Mouse (Mus musculus) heart, adult 9 months (tissue): ENCODE data around the gene Hook2.
A peak's percentile ranks its signal among the peaks of the same experiment; 100 is the strongest.

Source experiments
- DNase-seq, 2 experiments: peaks; one replicate each; pipeline ENCODE4 v3.0.0; 2022; ENCODE audit warnings: low spot score in 2 of 2

Hook2 gene

DNA sequence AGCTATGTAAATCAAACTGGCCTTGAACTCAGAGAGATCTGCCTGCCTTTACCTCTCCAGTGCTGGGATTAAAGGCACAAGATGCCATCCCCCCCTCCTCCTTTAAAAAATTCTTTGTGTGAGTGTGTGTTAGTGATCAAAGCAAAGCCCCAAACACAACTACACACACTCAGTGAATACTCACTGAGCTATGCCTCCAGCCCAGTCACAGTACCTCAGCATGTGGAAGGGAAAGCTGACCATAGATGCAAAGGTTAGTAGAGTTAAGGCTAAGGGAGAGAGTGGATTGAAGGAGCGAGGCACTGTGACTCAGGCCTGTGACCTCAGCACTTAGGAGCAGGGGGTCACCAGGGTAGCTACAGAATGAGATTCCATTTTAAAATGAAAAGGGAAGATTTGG, 17.3 kb upstream of the Hook2 start:
- DNase-seq = no peak

DNA sequence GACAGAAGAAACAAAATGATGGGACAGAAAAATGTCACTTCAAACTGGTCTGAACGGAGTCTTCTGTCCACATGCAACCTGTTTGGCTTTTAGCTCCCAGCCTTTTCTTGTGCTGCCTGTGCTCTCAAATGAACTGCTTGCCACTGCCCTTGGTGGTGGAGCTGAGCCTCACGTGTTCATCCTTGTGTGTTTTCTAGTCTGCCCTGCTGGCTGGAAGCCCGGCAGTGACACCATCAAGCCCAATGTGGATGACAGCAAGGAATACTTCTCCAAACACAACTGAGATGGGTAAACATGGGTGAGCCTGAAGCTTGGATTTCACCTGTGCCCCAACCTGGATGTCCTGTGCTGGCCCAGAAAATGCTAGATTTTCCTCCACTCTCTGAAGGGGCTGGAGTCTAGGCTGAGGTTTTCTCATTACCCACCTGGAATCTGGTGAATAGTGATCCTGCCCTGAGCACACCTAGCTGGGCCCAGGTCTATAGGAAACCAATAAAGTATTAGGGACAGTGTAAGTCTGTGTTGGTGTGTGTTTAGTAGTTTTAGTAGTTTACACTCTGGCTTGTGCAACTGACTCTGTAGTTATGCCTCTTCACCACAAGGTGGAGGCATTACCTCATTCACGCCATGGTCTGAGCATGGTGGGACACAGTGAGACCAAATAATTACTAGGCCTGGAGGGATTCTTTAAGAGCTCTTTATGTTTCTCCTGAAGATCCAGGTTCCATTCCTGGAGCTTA, 16.4 kb upstream of the Hook2 start:
- DNase-seq = peak; percentile 62 to 79

DNA sequence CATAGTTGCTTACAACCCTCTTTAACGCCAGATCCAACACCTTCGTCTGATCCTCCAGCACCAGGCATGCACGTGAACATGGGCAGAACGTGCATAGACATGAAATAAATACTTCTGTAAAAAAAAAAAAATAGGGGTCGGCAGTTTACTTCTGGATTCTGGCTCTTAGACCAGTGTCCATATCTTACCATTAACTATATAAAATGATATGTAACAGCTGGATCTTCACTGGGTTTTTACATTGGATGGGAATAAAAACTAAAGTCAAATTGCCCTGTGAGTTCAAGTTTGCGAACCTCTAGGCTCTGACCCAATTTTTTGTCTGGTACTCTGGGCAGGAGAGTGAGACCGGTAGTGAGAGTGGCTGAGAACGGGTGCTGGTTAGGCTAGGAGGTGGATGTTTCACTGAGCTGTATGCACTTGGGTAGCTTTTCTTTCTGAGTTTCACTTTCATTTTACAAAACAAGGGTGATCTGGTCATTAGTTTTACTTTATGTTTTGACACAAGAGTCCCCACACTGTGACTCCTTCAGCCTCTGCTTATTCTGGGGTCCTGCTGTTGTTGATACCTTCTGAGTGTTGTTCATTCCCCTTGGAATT, 15.8 kb upstream of the Hook2 start:
- DNase-seq = no peak

DNA sequence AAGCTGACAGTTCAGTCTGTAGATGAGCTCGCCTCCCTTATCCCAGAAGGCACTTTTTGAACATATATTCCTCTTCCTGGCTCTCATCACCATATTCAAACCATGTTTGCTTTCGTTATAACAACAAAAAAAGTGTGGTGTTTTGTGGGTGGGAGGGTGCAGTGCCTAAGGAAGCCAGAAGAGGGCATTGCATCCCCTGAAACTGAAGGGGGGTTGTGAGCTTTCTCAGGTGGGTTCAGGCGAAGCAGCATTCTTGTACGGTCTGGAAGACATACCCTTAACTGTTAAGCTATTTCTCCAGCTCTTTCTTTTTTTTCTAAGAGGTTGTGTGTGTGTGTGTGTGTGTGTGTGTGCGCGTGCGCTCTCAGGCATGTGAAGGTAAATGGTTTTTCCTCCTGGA, 15.0 kb upstream of the Hook2 start:
- DNase-seq = peak; percentile 67 to 69

DNA sequence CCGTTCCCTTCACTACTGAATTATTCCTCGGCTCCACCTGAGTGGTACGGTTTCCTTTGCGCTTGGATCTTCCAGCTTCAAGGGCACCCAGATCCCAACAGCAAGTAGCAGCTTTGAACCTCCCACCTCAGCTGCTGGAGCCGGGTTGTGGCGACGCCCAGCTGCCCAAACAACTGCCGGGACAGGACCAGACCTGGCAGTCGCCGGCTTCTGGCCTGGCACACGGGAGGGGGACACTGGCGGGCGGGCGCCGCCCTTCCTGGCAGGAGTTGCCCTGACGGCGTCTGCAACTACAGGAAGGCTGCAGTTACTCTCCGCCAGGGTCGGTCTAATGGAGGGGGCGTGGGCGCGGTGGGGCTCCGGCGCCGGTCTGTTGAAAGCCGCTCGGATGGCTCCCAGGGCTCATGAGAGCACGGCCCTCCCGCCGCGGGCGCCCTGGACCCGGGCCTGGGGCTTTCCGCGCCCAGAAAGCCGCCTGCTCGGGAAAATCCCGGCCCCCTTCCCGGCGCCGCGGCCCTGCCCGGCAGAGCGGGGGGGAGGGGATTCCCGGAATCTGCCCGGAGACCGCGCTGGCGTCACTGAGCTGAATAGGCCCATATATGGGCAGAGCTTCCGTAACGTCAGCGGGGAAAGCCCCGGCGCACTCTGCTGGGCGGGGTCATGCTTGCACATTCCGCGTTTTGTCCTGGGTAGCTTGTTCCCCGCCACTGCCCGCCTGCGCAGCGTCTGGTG, 14.2 kb upstream of the Hook2 start:
- peak; percentile 96 to 97 for DNase-seq

DNA sequence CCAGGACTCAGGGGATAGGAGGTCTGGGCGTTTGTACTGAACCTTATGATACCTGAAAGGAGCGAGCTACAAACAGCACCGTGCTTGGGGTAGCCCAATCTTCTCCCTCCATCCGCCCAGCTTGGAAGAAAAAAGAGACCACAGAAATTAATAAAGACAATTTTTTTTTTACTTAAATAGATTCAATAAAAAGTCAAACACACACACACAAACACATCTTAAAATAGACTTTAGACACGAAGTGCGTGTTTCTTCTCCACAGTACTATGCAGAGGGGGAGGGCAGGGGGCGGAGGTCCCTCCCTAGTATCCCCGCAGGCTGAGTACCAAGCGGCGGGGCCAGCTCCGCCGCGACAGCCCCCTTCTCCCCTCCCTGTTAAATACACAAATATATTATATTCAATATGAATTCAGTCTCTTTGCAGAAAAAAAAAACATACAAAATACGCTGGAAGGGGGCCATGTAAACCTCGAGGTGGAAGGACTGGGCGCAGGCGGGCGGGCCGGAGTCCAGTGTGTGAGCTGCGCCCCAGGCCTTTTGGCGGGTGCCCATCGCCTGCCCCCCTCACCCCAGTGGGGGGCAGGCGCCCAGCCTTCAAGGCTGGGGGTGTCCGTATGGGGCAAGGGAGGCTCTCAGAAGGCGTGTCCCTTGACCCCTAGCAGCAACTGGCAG, 13.5 kb upstream of the Hook2 start:
- no peak for DNase-seq

DNA sequence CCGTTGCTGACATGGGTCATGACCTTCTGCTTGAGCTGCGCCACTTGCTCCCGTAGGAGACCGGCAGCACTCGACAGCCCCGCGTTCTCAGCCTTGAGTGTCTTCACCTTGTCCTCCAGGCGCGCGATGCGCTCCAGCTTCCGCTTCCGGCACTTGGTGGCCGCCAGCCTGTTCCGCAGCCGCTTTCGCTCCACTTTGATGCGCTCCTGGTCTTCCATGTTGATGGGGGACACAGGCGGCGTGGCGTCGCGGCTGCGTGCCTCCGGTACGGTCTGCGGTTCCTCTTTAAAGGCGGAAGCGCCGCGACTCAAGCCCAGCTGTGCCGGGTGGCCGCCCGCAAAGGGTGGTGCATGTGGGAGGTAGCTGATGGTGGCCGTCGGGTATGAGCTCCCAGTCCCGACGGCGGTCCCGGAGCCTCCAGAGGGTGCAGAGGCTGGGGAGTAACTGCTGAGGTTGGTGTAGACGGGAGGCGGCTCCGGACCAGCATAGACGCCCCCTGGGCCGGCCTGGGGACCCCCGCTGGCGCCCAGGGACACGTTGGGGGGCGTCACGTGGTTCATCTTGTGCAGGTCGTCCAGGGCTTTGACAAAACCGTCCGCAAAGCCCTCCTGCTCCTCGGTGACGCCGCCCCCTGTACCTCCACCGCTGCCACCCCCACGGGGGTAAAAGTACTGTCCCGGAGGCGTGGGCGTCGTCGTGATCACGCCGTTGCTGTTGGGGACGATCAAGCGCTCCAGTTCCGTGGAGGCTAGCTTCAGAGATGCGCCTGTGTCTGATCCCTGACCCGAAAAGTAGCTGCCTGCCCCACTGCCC, 12.8 kb upstream of the Hook2 start:
- peak; percentile 70 to 73 for DNase-seq

DNA sequence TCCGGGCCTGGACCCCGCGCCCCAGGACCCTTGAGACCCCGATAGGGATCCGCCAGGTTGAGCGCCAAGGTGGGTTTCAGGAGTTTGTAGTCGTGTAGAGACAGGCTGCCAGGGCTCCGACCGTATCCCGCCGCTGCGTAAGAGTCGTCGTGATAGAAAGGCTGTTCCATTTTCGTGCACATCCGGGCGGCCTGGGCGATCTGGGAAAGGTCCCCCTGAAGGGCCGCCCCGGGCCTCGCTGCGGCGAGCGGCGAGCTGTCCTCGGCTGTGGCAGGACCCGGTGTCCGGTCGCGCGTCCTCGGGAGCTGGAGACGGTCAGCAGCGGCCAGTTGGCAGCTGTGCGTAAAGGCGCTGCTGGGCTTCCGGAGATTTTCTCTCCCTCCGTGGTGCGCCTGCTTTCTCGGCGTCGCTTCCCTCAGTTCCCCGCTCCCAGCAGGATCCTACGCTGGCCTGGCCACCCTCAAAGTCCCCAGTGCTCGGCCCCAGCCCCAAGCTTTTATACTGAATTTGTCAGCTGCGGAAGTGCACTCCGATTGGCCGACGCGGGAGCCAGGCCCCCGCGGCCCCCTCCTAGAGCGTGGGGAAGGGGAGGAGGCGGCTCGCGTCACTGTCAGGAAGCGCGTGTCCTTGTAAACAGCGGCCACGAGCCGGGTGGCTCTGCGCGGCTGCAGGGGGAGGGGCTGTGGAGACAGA, 12.0 kb upstream of the Hook2 start, which contains the start of gene Junb:
Gene Junb (minus strand): TSS at position 471 of the 693 bp plus-strand sequence.
- peak; percentile 98 to 99 for DNase-seq

DNA sequence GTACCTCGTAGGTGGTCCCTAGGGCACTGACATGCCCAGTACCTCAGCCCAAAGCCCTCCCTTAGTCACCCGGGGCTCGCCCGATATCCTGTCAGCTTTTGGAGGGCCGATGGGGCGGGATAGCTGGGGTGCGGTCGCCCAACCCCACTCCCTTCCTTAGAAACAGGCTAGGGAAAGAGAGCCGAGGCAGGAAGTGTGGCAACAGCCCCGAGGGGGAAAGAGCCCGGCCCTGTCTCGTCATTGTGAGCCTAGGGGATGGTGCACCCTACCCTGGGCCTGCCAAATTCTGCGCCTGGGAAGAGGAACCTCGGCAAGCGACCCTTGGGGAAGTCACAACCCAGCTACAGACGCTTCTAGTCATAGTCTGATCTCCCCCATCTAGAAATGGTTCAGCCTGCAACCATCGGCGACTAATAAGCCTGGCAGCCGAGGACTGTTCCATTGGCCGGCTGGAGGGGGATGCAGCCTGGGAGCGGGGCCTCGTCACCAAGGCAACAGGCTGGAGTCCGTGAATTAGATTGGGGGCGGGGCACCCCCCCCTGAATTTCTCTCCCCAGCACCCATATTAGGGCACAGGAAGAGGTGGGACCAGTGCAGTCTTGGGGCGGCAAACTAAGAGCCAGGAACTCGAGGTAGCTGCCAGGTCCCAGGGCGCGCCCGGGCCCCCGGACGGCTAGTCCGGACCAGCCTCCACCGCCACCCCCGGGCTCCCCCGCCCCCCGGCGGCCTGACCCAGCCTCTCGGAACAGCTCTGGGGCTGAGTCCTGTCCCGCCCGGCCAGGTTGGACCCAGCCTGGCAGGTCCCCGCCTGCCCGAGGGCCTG, 10.6 kb upstream of the Hook2 start:
- DNase-seq = peak; percentile 96

DNA sequence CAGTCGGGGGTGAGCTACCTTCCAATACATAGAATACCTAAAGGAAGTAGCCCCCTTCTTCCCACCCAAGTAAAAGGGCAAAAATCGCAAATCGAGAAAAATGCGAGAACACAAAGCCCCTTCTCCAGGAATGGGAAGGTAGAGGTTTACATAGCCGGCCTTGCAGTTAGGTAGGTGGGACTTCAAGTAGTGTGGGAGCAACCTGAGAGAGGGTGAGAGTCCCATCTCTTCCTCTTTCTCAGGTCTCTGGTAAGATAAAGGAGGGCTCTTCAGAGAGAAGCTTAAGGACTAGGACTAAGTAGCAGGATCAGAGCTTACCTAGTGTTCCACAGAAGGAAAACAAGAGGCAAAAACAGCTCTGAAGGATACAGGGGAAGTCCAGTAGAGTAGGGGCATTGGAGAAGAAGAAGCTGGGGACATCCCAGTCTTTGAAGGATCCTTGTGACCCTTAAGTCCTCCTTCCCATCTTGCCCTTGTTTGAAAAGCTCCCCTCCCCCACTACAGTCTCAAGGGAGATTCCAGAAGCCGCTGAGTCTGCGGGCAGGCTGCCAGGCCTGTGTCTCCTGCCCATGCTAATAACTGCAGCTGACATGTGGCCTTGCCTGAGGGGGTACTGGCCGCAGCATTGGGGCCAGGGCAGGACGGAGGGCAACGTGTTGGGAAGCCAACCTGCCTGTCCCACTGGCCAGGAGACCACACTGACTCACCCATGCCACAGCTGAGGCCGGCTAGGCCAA, 9.6 kb upstream of the Hook2 start:
- DNase-seq = peak; percentile 82 to 86

DNA sequence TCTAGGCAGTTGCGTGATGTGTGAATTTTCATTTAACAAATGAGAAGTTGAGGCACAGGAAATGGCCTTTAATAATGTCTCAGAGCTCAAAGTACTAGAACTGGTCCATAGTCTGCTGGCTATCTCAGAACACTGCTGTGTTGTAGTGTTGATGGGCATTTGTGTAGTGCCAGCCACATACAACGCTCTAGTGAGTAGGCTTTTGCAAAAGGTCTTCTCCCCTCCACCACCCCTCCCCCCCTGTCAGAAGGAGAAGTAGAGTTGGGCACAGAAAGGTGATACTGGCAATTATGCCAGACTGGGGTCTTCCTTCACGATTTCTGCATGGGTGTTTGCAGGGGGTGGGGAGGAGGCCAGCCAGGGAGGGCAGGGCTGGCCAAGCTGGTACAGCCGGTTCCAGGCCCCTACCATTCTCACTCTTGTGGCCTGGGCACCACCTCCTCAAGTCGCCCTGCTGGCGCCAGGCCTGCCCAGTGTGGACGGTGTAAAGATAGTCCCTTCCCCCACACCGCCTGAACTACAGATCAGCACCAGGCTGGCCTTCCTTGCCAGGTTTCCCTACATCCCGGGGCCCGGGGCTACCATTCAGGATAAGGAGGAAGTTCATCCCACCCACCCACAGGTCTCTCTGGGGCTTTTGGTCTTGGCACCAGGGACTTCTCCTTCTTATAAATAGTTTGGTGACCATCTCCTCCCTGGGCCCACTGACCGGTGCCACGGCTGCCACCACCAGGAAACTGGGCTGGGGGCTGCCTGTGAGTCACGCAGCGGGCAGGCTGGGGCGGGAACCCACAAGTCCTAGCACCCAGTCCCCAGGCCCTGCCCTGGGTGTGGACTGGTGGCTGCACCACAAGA, 8.5 kb upstream of the Hook2 start:
- no peak for DNase-seq

DNA sequence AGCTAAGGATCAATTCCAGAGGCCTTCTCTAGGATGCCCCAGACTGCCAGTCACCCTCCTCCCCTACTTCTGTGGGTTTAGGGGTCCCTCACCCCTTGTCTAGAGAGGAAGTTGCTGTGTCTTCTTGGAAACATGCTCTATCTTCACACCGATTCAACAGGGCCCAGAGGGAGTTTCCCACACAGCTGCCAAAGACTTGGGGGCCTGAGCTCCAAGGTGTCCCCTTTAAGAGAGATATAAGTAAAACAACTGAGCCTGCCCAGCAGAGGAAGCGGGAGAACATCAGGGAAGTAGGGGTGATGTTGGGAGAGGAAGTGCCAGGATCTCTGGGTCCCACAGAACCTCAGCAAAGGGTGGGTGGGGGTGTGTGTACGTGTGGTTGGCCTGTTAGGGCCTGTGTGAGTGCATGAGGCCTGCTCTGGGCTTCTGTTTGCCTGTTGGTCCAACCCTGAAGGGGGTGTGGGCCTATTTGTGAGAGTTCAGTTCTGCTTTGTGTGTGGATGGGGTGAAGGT, 7.8 kb upstream of the Hook2 start:
- DNase-seq = no peak

DNA sequence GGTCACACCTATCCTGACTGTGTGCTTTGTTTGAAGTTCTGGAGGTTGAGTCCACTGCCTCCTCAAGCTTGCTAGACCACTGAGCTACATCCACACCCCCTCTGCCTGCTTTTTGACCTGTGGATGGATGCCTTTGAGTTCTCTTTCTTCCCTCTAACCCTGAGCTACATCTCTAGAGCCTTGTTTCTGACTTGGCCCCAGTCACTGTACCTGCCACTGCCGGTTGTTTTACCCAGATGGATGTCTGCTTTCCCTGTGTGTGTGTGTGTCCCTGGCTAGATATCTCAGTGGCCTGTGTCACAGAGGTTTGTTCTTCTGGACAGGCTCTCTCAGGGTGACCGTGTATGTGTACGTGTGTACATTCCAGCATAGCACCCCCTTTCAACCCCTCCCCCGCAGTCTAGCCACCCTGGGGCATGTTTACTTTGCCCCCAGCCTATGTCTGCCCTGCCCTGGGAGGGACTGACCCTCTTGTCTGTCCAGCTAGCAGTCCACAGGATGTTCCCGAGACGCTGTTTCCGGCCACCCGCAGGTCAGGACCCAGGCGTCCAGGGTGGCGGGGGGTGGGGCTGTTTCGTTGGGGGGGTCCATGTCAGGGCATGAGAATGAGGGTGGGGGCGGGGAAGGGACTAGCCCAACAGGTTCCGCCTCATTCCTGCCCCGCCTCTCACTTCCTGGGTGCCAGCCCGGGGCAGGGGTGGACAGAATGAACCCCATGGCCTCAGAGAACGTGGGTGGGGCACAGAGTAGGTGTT, 5.9 kb upstream of the Hook2 start:
- DNase-seq = peak; percentile 46 to 70

DNA sequence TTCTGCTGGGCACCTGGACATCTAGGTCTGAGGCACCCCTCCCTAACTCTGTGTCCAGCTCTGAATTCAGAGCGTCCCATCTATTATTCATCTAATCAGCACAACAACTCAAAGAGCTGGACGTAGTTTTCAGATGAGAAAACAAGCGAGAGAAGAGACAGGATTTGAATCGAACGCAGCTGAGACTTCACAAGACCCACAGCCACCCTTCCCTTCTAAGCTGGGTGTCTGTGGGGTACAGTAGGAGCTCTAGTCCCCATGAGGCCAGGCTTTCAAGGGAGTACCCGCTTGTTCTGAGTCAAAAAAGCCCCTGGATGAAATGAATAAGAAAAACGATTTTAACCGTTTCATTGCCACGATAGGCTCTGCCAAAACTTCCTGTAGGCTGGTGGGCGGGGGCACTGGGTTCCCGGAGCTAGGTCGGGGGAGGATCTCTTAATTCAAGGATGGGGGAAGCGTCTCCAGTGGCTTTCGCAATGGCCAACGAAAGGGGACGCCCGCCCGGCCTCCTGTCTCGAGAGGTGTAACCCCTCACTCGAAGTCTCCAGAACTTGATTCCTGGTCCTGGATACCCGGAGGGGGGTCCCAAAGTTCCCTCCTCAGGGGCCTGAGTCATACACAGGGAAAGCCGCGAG, 5.2 kb upstream of the Hook2 start:
- no peak for DNase-seq

DNA sequence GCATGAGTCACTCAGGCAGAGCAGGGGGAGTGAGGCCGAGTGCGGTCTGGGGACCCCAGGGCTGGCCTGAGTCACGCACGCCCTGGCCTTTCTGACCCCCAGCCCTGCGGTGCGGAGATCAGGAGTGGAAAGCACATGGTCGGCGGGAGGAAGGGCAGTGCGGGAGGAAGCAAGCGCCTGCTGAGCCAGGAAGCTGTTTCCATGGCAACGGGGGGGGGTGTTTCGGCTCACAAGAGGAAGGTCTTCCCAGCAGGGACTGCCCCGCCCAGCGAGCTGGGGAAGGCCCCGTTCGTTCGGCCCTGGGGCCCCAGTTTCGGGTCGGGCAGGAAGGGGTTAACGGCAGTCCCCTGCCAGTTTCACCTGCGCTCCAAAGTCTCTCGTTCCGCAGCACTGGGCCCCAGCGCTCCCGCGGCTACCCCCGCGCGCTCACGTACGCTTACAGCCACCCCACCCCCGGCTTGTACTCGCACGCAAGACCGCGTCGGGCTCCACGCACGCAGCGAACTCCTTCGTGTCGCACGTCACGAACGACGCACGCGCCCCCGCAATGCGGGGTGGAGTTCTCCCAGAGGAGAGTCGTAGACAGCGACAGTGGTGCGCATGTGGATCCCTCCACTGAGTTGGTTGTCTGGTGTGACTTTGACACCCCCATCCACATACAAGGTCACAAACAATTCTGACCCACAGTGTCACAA, 4.6 kb upstream of the Hook2 start:
- DNase-seq = peak; percentile 92 to 93

DNA sequence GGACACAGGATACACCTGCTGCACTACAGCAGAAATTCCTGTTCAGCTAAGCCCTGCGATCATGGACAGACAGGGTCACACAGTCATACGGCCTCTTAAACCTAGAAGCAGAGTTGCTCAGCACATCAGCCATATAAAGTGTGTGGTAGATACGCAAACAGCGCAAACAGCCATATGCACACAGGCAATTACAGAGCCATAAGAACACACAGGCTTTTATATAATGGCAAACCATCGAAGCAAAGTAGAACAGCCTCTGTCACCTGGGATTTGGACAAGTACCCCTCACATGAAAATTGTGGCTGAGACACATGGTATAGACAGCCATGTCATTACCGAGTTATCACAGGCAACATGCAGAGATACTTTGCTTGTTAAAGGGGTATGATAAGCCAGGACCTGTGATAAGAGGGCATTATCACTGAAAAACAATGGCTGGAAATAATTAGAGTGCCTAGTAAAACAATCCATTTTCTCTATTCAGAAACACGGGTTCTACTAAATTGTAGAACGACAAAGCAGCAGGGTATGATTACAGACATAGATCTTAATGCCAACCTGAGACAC, 3.9 kb upstream of the Hook2 start:
- no peak for DNase-seq
